Mouse (Mus musculus) bone marrow macrophage, adult 2 months (primary cell): ENCODE results near the gene Megf6.
A peak's percentile ranks its signal among the peaks of the same experiment; 100 is the strongest.

ENCODE experiments used
- CTCF ChIP-seq: IDR thresholded peaks from 2 replicates; pipeline ENCODE4 v1.5.1; 2012; ENCODE audit warnings: low read depth, mild to moderate bottlenecking, low read length, moderate library complexity
- POLR2A ChIP-seq: IDR thresholded peaks from 2 replicates; pipeline ENCODE4 v1.6.1; 2012; ENCODE audit warnings: mild to moderate bottlenecking, low read depth, low read length, borderline replicate concordance

- TF ChIP-seq POLR2A (no peak), CTCF (peak; percentile 42; the same call in 1 of the 2 replicates)
These were observed 3.5 kb upstream of the Megf6 start for GRCm38 (mm10) chr4:154167053-154167452.
